Mouse (Mus musculus): Measurements from ENCODE around the gene Pafah1b2. TPM values are rescaled to one million over a fixed set of nuclear protein-coding genes. Genes with fewer than 3 reads are reported as not detected.

Pafah1b2 gene
- polyA plus RNA-seq, 1 experiment from 2014 or later, result 227 TPM

Small RNAs within 50 kb of the gene (microRNA-seq; reads per million reads assigned to microRNA genes)
- not detected for gene Mir7087 (ENCODE audit: borderline number of aligned reads)

Other genes starting within 250 kb of the Pafah1b2 start
- gene Cep164, start 184.0 kb downstream of the Pafah1b2 start, polyA plus RNA-seq (2014; fragmentation: Nextera tagmentation; extraction: Ambion mirVana), result 21.7 and 22.0 TPM in 2 replicates
- gene Bace1, start 174.1 kb downstream of the Pafah1b2 start, polyA plus RNA-seq (2014; fragmentation: Nextera tagmentation; extraction: Ambion mirVana), result 17.8 and 22.8 TPM in 2 replicates
- gene Pcsk7, start 106.2 kb downstream of the Pafah1b2 start, polyA plus RNA-seq (2014; fragmentation: Nextera tagmentation; extraction: Ambion mirVana), result 9.6 and 13.2 TPM in 2 replicates
- 53.1 and 54.4 TPM in 2 replicates for gene Rnf214, start 105.8 kb downstream of the Pafah1b2 start, polyA plus RNA-seq (2014; fragmentation: Nextera tagmentation; extraction: Ambion mirVana)
- 14.1 and 16.3 TPM in 2 replicates for gene Tagln, start 76.6 kb downstream of the Pafah1b2 start, polyA plus RNA-seq (2014; fragmentation: Nextera tagmentation; extraction: Ambion mirVana)
- gene Sidt2, start 57.4 kb downstream of the Pafah1b2 start, polyA plus RNA-seq (2014; fragmentation: Nextera tagmentation; extraction: Ambion mirVana), result 23.6 and 23.8 TPM in 2 replicates
- gene Sik3, start 130 bp upstream of the Pafah1b2 start, polyA plus RNA-seq (2014; fragmentation: Nextera tagmentation; extraction: Ambion mirVana), result 6.9 and 8.2 TPM in 2 replicates
- gene Apoa1, start 215.9 kb upstream of the Pafah1b2 start, polyA plus RNA-seq (2014; fragmentation: Nextera tagmentation; extraction: Ambion mirVana), result 1.2 and 1.9 TPM in 2 replicates
- not detected in 2 replicates for gene Apoc3, start 222.9 kb upstream of the Pafah1b2 start, polyA plus RNA-seq (2014; fragmentation: Nextera tagmentation; extraction: Ambion mirVana)
- gene Apoa4, start 228.0 kb upstream of the Pafah1b2 start, polyA plus RNA-seq (2014; fragmentation: Nextera tagmentation; extraction: Ambion mirVana), result not detected in 2 replicates